Mouse (Mus musculus): ENCODE data around the gene Crebrf. TPM values are rescaled to one million over a fixed set of nuclear protein-coding genes. Genes with fewer than 3 reads are reported as not detected.
A peak's percentile ranks its signal among the peaks of the same experiment; 100 is the strongest.

The Crebrf gene
- polyA plus RNA-seq, 1 experiment from 2014 or later: 5.8 TPM

DNA sequence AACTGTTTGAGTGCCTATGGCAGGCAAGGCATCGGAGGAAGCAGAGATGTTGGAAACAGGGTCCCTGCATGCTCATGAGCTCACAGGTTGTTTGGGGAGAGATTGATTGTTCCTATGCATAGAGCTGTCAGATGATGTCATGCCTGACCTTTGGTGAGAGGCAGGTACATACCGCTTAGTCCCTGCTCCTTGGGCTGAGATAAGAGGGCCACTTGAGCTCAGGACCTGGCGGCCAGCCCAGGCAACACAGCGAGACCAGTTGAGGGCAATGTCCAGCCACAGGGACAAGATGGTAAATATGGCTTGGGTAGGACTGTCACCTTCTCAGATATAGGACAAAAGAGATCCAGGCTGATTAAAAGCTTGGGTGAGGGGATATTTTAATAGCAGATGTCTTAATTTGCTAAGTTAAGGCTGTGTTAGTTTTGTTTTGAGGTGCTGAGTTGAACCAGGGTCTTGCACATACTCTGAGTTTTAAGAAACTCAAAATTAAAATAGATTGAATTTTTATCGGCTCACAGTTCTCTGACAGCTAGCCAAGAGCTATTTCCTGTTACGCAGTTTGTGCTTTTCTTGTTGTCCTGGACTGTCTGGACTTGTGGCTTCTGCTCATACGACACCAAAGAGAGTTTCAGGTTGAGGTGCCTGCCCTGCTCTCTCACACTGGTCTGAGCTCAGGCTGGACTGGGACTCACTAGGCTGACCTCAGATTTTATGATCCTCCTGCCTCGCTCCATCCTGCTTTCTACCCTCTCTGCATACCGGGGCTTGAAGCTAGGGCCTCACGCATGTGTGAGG, 15.4 kb upstream of the Crebrf start:
- Histone ChIP-seq H3K36me3 (replicated peaks; ENCODE audit: insufficient read depth, low read length) (peaks cover 33% of the 10 kb centered on the region), H3K9me3 (ENCODE audit: low read length) (no peaks in the 10 kb centered on the region), H3K9ac (replicated peaks) (no peak overlapping the region; the same call in 1 of the 2 replicates), H3K27me3 (ENCODE audit: insufficient read depth, low read length) (no peaks in the 10 kb centered on the region), H3K4me2 (ENCODE audit: low read depth, low read length) (no peak overlapping the region), H3K4me3 (ENCODE audit: low read depth, low read length) (no peak overlapping the region), H3K27ac (ENCODE audit: low read depth) (peak overlapping the region; percentile 76), H3K4me1 (ENCODE audit: insufficient read depth) (peaks cover 13% of the 10 kb centered on the region; the same call in 1 of the 2 replicates)
- 73% methylated on average over 10 of the region's 10 CpGs for WGBS (ENCODE audit: insufficient replicate concordance)
- peak; percentile 66 for DNase-seq
- no peak for TF ChIP-seq CTCF (IDR thresholded peaks at IDR 0.05; ENCODE audit: low read depth)
- no peak; the same call in 1 of the 2 replicates for TF ChIP-seq EP300 (IDR thresholded peaks at IDR 0.05; ENCODE audit: low read depth)
- peak; percentile 86 for ATAC-seq

GRCm38 (mm10) chr17:26701565-26701964, 13.9 kb upstream of the Crebrf start:
- Histone ChIP-seq H3K4me1 (ENCODE audit: insufficient read depth) (peaks cover 21% of the 10 kb centered on the region), H3K4me3 (ENCODE audit: low read depth, low read length) (no peak overlapping the region), H3K4me2 (ENCODE audit: low read depth, low read length) (no peak overlapping the region), H3K9ac (replicated peaks) (no peak overlapping the region), H3K9me3 (ENCODE audit: low read length) (no peaks in the 10 kb centered on the region), H3K27ac (ENCODE audit: low read depth) (no peak overlapping the region), H3K36me3 (replicated peaks; ENCODE audit: insufficient read depth, low read length) (peaks cover 19% of the 10 kb centered on the region), H3K27me3 (ENCODE audit: insufficient read depth, low read length) (no peaks in the 10 kb centered on the region)
- DNase-seq: no peak
- WGBS (ENCODE audit: insufficient replicate concordance): 83% methylated on average over 13 of the region's 13 CpGs
- ATAC-seq: no peak
- TF ChIP-seq CTCF (IDR thresholded peaks at IDR 0.05; ENCODE audit: low read depth) (no peak), EP300 (IDR thresholded peaks at IDR 0.05; ENCODE audit: low read depth) (no peak)

DNA sequence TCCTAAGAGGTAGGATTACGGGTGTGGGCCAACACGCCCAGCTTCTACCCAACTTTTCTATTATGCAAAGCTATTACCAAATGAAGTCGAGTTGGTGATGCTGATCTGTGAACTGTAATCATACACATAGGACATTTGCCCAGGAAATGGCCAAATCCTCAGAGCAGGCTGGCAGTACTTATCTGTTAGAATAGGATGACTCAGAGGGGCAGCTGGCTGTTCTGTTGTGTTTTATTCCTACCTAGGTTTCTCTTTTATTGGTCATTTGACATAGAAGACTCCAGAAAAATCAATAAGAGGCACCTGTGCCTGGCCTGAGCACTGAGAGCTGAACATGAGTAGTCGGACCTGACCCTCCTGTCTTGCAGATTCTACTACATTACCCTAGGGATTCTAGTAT, 12.8 kb upstream of the Crebrf start:
- Histone ChIP-seq H3K4me1 (ENCODE audit: insufficient read depth) (peaks cover 26% of the 10 kb centered on the region), H3K9me3 (ENCODE audit: low read length) (no peaks in the 10 kb centered on the region), H3K9ac (replicated peaks) (no peak overlapping the region), H3K27ac (ENCODE audit: low read depth) (peak overlapping the region; percentile 41; the same call in 1 of the 2 replicates), H3K27me3 (ENCODE audit: insufficient read depth, low read length) (no peaks in the 10 kb centered on the region), H3K4me2 (ENCODE audit: low read depth, low read length) (no peak overlapping the region), H3K4me3 (ENCODE audit: low read depth, low read length) (no peak overlapping the region), H3K36me3 (replicated peaks; ENCODE audit: insufficient read depth, low read length) (peaks cover 11% of the 10 kb centered on the region)
- WGBS (ENCODE audit: insufficient replicate concordance): 64% methylated on average over 4 of the region's 4 CpGs
- DNase-seq (no peak), ATAC-seq (peak; percentile 40)
- TF ChIP-seq CTCF (IDR thresholded peaks at IDR 0.05; ENCODE audit: low read depth) (no peak), EP300 (IDR thresholded peaks at IDR 0.05; ENCODE audit: low read depth) (0 out of 2 replicates have a peak, but pooled peaks have one; percentile 39)

DNA sequence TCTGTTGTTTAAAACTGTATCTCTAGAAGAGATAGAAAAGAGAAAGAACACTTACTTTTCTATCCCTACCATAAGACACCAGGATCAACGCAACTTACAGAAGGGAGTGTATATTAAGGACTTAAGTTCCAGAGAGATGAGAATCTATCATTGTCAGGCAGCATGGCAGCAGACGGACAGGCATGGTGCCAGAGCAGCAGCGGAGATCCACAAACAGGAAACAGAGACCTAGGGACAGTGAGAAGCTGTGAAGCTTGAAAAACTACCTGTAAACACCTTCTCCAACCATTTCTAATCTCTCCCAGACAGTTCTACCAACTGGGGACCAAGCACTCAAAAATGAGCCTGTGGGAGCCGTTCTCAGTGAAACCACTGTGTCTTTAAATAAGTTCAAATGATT, 11.8 kb upstream of the Crebrf start:
- TF ChIP-seq CTCF (IDR thresholded peaks at IDR 0.05; ENCODE audit: low read depth): no peak
- no peak for TF ChIP-seq EP300 (IDR thresholded peaks at IDR 0.05; ENCODE audit: low read depth)
- DNase-seq (no peak), ATAC-seq (no peak)
- Histone ChIP-seq H3K36me3 (replicated peaks; ENCODE audit: insufficient read depth, low read length) (peaks cover 3% of the 10 kb centered on the region), H3K4me1 (ENCODE audit: insufficient read depth) (peaks cover 26% of the 10 kb centered on the region), H3K27me3 (ENCODE audit: insufficient read depth, low read length) (no peaks in the 10 kb centered on the region), H3K27ac (ENCODE audit: low read depth) (no peak overlapping the region), H3K9me3 (ENCODE audit: low read length) (no peaks in the 10 kb centered on the region), H3K4me2 (ENCODE audit: low read depth, low read length) (no peak overlapping the region), H3K4me3 (ENCODE audit: low read depth, low read length) (no peak overlapping the region), H3K9ac (replicated peaks) (no peak overlapping the region)
- WGBS (ENCODE audit: insufficient replicate concordance): 78% methylated on average over 4 of the region's 4 CpGs

DNA sequence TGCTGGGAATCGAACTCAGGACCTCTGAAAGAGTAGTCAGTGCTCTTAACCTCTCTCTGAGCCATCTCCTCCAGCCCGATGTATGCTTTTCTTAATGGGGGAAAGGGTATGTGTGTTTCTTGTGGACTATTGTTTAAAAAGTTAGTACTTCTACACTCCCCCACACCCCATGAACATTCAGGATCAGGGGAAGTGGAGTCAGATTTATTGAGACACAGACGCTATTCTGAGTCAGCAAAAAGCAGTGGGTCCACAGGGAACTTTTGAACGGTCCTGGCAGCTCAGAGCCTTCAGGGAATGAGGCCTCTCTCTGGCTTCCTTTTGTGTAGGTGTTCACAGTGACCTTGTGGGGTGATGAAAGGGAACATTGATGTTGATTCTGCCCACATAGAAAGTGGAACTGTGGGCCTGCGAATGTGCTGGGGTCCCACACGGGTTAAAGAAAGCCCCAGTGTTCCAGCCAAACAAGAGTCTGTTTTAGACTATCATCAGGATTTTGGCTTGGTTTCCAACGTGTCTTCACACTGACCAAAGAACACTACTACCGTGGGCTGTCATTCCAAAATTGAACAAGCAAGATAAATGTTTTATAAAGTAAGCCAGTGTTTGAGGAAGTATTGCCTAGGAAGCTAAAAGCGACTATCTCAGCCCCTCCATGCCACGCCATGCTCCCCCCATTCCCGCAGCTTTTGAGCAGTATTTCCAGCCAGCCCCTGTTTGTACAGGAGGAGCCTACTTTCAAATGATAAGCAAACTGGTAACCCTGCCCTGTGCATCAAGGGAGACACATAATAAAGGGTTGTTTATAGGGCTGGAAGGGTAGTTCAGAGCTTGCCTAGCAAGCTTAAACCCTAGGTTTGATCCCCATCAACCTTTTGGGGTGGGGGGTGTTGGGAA, 9.7 kb upstream of the Crebrf start:
- Histone ChIP-seq H3K4me3 (ENCODE audit: low read depth, low read length) (no peak overlapping the region), H3K27ac (ENCODE audit: low read depth) (peak overlapping the region; percentile 61), H3K4me1 (ENCODE audit: insufficient read depth) (peaks cover 27% of the 10 kb centered on the region), H3K27me3 (ENCODE audit: insufficient read depth, low read length) (no peaks in the 10 kb centered on the region), H3K36me3 (replicated peaks; ENCODE audit: insufficient read depth, low read length) (no peaks in the 10 kb centered on the region; the same call in 1 of the 2 replicates), H3K4me2 (ENCODE audit: low read depth, low read length) (no peak overlapping the region; the same call in 1 of the 2 replicates), H3K9me3 (ENCODE audit: low read length) (no peaks in the 10 kb centered on the region), H3K9ac (replicated peaks) (0 out of 2 replicates have a peak overlapping the region, but pooled peaks have one; percentile 16)
- DNase-seq (no peak), ATAC-seq (no peak)
- 34% methylated on average over 11 of the region's 11 CpGs for WGBS (ENCODE audit: insufficient replicate concordance)
- TF ChIP-seq EP300 (IDR thresholded peaks at IDR 0.05; ENCODE audit: low read depth) (no peak), CTCF (IDR thresholded peaks at IDR 0.05; ENCODE audit: low read depth) (no peak)

DNA sequence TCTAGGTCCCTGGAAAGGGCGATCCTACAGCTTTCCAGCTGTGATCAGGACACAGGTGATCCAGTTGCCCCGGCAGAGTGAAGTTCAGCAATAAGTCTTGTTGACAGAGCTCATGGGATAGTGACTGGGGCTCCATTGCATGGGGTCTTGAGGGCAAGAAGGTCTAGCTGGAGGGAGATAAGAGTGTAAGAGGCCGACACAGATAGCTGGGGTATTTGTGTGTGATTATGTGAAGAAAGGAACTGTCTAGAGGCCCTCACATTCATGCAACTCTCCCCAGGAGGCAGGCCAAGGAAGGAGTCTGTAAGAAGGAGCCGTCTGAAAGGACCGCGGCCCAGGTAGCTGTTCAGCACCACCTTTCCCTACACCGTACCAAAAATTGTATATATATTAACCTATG, 8.4 kb upstream of the Crebrf start:
- H3K27me3 ChIP-seq (ENCODE audit: insufficient read depth, low read length): no peaks in the 10 kb centered on the region
- WGBS (ENCODE audit: insufficient replicate concordance): 50% methylated on average over 7 of the region's 7 CpGs
- TF ChIP-seq CTCF (IDR thresholded peaks at IDR 0.05; ENCODE audit: low read depth) (no peak), EP300 (IDR thresholded peaks at IDR 0.05; ENCODE audit: low read depth) (no peak)
- H3K4me1 ChIP-seq (ENCODE audit: insufficient read depth): peaks cover 30% of the 10 kb centered on the region
- H3K4me2 ChIP-seq (ENCODE audit: low read depth, low read length): no peak overlapping the region
- H3K9ac ChIP-seq (replicated peaks): no peak overlapping the region
- ATAC-seq: no peak
- H3K27ac ChIP-seq (ENCODE audit: low read depth): no peak overlapping the region
- H3K9me3 ChIP-seq (ENCODE audit: low read length): no peaks in the 10 kb centered on the region
- DNase-seq: no peak
- H3K36me3 ChIP-seq (replicated peaks; ENCODE audit: insufficient read depth, low read length): no peaks in the 10 kb centered on the region
- no peak overlapping the region for H3K4me3 ChIP-seq (ENCODE audit: low read depth, low read length)

Data from liver, postnatal 0 days (tissue).